Mouse (Mus musculus) hindbrain, postnatal 0 days (tissue): ENCODE measurements around the gene Rapgef6. TPM values are rescaled to one million over a fixed set of nuclear protein-coding genes. Genes with fewer than 3 reads are reported as not detected.
A peak's percentile ranks its signal among the peaks of the same experiment; 100 is the strongest.

Source experiments
- ATAC-seq: fragments of 200-750 bp; cut with Nextera tagmentation; 2 replicates; pipeline ENCODE4 v1.8.0; 2017; ENCODE audit warnings: mild to moderate bottlenecking, moderate TSS enrichment, moderate library complexity
- DNase-seq: peaks from one replicate; pipeline ENCODE4 v3.0.0-alpha.2; 2015; ENCODE audit warnings: low spot score
- H3K27ac ChIP-seq: fragments of 300-500 bp; sonication (generic); 2 replicates; pipeline ENCODE4 v1.5.1; 2014; ENCODE audit warnings: mild to moderate bottlenecking
- H3K27me3 ChIP-seq: fragments of 300-500 bp; sonication (generic); 2 replicates; pipeline ENCODE4 v1.6.1; 2014; ENCODE audit warnings: low read length, mixed read lengths; ENCODE audit not compliant: insufficient read depth
- H3K36me3 ChIP-seq: fragments of 300-500 bp; sonication (generic); 2 replicates; pipeline ENCODE4 v1.6.1; 2014; ENCODE audit warnings: low read length, mixed read lengths; ENCODE audit not compliant: insufficient read depth
- H3K4me1 ChIP-seq: fragments of 300-500 bp; sonication (generic); 2 replicates; pipeline ENCODE4 v1.6.1; 2014; ENCODE audit warnings: antibody characterized with exemption, low read length, mixed read lengths; ENCODE audit not compliant: insufficient read depth
- H3K4me2 ChIP-seq: fragments of 300-500 bp; sonication (generic); 2 replicates; pipeline ENCODE4 v1.6.1; 2014; ENCODE audit warnings: low read depth, mild to moderate bottlenecking, low read length, moderate library complexity, mixed read lengths
- H3K4me3 ChIP-seq: fragments of 300-500 bp; sonication (generic); 2 replicates; pipeline ENCODE4 v1.5.1; 2014; ENCODE audit warnings: low read length
- H3K9ac ChIP-seq: fragments of 300-500 bp; sonication (generic); replicated peaks from 2 replicates; pipeline ENCODE4 v1.6.1; 2014; ENCODE audit warnings: mild to moderate bottlenecking, low read length, moderate library complexity, mixed read lengths
- H3K9me3 ChIP-seq: fragments of 300-500 bp; sonication (generic); 2 replicates; pipeline ENCODE4 v1.6.1; 2016; ENCODE audit warnings: low read length, mixed read lengths
- CTCF ChIP-seq: IDR thresholded peaks from 2 replicates; pipeline ENCODE4 v1.5.1; 2016; ENCODE audit warnings: antibody characterized with exemption, control low read depth, low read depth
- WGBS: fragments of 180-500 bp; shearing (Covaris S2); extraction: QIAGEN DNeasy Blood & Tissue Kit; methylation state at CpG from one replicate; pipeline ENCODE4 v1.1.7; 2014; 5-methylcytosine and 5-hydroxymethylcytosine counted together
- polyA plus RNA-seq: library from polyadenylated mRNA; unstranded; fragments of >200 nt; fragmentation: Nextera tagmentation; extraction: Ambion mirVana; gene quantifications from 2 replicates; pipeline ENCODE4 v1.2.1, GENCODE M21; 2015
- total RNA-seq: library from RNA; depleted of rRNA; stranded (reverse); fragments of >200 nt; gene quantifications from 2 replicates; pipeline ENCODE4 v1.2.3, GENCODE M21; 2014

Rapgef6 gene
- total and polyA plus RNA-seq, 2 experiments from 2014 or later, result 31.6 to 47.9 TPM

DNA sequence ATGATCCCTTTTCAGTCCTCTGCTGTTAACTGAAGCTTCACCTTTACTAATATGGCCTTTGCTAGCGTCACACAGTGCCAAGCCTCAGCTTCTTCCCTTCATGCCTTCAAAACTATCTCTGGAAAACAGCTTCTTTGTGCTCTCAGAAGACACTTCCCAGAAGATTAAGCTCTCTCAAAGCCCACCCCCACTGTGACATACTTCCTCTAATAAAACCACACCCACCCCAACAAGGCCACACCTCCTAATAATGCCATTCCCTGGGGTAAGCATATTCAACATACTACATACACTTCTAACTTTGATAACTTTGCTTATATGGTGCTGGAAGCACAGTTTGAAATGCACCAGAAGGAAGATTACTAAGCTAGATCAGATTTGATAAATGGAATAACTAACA, 8.3 kb downstream of the Rapgef6 start:
- Histone ChIP-seq H3K4me2 (no peak overlapping the region), H3K9ac (no peak overlapping the region), H3K36me3 (no peaks in the 10 kb centered on the region), H3K27me3 (no peaks in the 10 kb centered on the region), H3K4me3 (no peak overlapping the region), H3K27ac (peak overlapping the region; percentile 41; the same call in 1 of the 2 replicates), H3K9me3 (no peaks in the 10 kb centered on the region), H3K4me1 (no peaks in the 10 kb centered on the region)
- DNase-seq (no peak), ATAC-seq (no peak)
- no peak for TF ChIP-seq CTCF
- WGBS, result 88% methylated on average over 1 of the region's 1 CpGs

DNA sequence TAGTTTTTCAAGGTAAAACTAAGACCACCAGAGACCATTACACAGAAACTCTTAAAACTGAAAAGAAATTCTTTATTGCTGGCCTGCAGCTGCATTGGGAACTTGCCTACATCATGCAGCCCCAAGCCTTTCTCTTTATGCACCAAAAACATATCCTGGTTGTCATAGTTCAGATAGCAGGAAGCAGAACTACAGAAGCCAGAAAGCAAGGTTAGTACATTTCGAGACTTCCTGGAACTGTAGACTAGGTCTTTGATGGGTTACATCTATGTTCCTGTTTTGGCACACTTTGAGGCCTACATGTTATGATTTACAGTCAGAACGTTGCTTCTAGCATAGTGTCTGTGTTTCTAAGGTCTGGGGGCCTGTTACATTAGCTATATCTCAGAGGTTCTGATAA, 11.2 kb downstream of the Rapgef6 start:
- no peak overlapping the region for H3K27ac ChIP-seq
- no peak for DNase-seq
- no peaks in the 10 kb centered on the region for H3K4me1 ChIP-seq
- no peak overlapping the region for H3K4me2 ChIP-seq
- no peak for TF ChIP-seq CTCF
- WGBS, result 85% methylated on average over 2 of the region's 2 CpGs
- no peaks in the 10 kb centered on the region for H3K36me3 ChIP-seq
- H3K4me3 ChIP-seq, result no peak overlapping the region
- no peak for ATAC-seq
- H3K9ac ChIP-seq, result no peak overlapping the region
- no peaks in the 10 kb centered on the region for H3K27me3 ChIP-seq
- H3K9me3 ChIP-seq, result no peaks in the 10 kb centered on the region

DNA sequence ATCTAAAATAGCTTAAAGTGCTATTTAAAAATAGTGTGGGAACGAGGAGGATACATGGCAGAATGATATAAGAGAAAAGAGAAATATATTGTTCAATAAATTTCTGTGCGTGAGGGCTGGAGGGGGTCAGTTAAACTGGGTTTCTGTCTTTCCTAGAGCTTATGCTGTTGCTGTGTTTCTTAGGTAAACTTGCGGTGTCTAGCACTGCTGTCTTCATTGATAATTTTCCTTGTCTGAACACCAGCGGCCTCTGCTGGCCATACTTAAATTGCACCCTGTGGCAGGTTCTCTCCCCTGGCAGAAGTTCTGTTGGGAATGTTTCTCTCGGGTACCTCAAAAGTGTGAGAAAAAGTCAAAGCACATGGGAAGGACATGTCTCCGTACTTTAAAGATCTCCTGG, 12.2 kb downstream of the Rapgef6 start:
- H3K4me2 ChIP-seq, result no peak overlapping the region
- no peaks in the 10 kb centered on the region for H3K4me1 ChIP-seq
- TF ChIP-seq CTCF, result peak; percentile 88
- H3K36me3 ChIP-seq, result no peaks in the 10 kb centered on the region
- no peak overlapping the region for H3K27ac ChIP-seq
- H3K4me3 ChIP-seq, result no peak overlapping the region
- ATAC-seq, result no peak
- peak; percentile 72 for DNase-seq
- WGBS, result 51% methylated on average over 6 of the region's 6 CpGs
- H3K9ac ChIP-seq, result no peak overlapping the region
- H3K27me3 ChIP-seq, result no peaks in the 10 kb centered on the region
- H3K9me3 ChIP-seq, result no peaks in the 10 kb centered on the region

DNA sequence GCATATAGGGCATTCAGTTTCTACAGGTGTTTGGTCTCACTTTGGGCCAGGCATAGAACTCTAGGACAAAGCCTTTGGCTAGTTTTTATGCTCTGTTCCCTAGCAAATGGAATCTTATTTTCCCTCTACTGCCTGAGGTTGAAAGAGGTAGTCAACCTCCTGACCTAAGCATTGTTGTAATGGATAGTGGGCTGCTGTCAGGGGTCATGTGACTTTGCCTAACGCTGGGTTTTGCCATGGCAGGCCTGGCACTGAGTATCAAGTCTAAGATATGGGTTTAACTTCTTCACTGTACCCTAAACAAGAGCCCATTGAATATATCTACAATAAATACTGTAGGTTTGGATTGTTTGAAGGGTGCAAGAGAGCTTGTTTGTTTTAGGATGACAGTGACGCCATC, 16.4 kb downstream of the Rapgef6 start:
- no peak for TF ChIP-seq CTCF
- Histone ChIP-seq H3K27ac (no peak overlapping the region), H3K4me1 (no peaks in the 10 kb centered on the region), H3K4me3 (no peak overlapping the region), H3K4me2 (no peak overlapping the region), H3K36me3 (no peaks in the 10 kb centered on the region), H3K9me3 (no peaks in the 10 kb centered on the region), H3K27me3 (no peaks in the 10 kb centered on the region), H3K9ac (no peak overlapping the region)
- no peak for ATAC-seq
- WGBS, result 57% methylated on average over 2 of the region's 2 CpGs
- no peak for DNase-seq

DNA sequence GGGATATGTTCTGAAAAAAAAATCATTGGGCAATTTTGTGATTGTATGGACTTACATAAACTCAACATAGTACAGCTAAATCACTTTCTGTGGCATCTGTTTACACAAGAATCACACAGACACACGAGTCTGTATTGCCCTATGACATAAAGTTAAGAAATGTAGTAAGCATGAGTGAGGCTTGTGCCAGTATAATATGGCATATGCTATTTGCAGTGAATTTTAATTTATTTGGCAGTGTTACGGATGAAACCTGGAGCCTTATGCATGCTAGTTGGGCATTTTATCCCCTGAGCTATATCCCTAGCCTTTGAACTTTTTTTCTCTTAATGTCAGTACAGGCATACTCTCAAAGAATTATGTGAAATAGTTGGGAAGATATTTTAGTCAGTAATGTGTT, 16.8 kb downstream of the Rapgef6 start:
- H3K36me3 ChIP-seq, result no peaks in the 10 kb centered on the region
- ATAC-seq (no peak), DNase-seq (no peak)
- H3K9me3 ChIP-seq, result no peaks in the 10 kb centered on the region
- 81% methylated on average over 2 of the region's 2 CpGs for WGBS
- H3K4me3 ChIP-seq, result no peak overlapping the region
- H3K4me1 ChIP-seq, result no peaks in the 10 kb centered on the region
- H3K9ac ChIP-seq, result no peak overlapping the region
- TF ChIP-seq CTCF, result no peak
- H3K27me3 ChIP-seq, result no peaks in the 10 kb centered on the region
- no peak overlapping the region for H3K4me2 ChIP-seq
- H3K27ac ChIP-seq, result no peak overlapping the region

DNA sequence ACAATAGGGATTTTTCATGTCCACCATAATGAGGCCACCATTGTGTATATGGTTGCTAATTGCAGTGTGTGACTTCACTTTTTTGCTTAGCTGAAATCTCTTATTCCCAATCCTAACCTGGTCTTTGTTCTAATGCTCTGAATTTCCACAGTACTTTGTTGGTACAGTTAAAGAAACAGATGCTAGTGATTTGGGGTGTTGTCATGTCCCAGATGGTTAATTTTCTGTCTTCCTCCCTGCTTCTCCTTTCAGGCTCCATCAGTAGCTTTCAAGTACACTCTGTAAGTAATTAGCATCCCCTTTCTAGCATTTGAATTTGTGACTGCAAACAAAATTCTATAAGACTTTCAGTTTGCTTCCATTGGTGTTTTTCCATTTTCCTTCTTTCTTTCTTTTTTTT, 17.7 kb downstream of the Rapgef6 start:
- ATAC-seq, result no peak
- no peak overlapping the region for H3K4me2 ChIP-seq
- no peak overlapping the region for H3K27ac ChIP-seq
- H3K9me3 ChIP-seq, result no peaks in the 10 kb centered on the region
- no peaks in the 10 kb centered on the region for H3K4me1 ChIP-seq
- no peak for DNase-seq
- no peak overlapping the region for H3K9ac ChIP-seq
- no peaks in the 10 kb centered on the region for H3K27me3 ChIP-seq
- no peak overlapping the region for H3K4me3 ChIP-seq
- TF ChIP-seq CTCF, result no peak
- no peaks in the 10 kb centered on the region for H3K36me3 ChIP-seq

DNA sequence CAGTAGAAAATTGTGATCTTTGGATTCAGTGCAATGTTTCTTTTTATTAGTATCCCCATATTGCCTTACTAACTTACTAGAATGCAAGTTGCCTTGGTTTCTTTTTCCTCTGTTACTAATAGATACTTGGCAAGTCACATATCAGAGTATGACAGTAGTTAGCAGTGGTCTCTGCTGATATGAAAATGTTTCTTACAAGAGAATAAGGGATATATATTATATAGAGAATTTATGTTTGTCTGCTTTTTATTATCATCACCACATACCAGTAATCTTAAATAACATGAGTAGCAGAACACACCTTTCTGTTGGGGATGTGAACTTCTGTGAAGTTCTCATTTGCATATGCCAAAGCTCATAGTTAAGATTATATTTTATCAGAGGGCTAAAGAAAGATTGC, 19.8 kb downstream of the Rapgef6 start:
- no peak overlapping the region for H3K9ac ChIP-seq
- H3K9me3 ChIP-seq, result no peaks in the 10 kb centered on the region
- ATAC-seq (no peak), DNase-seq (no peak)
- H3K27ac ChIP-seq, result no peak overlapping the region
- no peak overlapping the region for H3K4me3 ChIP-seq
- no peak for TF ChIP-seq CTCF
- H3K27me3 ChIP-seq, result no peaks in the 10 kb centered on the region
- no peaks in the 10 kb centered on the region for H3K4me1 ChIP-seq
- H3K36me3 ChIP-seq, result no peaks in the 10 kb centered on the region
- H3K4me2 ChIP-seq, result no peak overlapping the region
